Mouse (Mus musculus) CD4-positive, CD25-positive, alpha-beta regulatory T cell, adult 2 months (primary cell): ENCODE measurements at regions not wholly inside any gene's neighbourhood (a gene's known extent, or its start where the extent isn't known, plus 50 kb on each side); places are given as distances from the start of the nearest gene placed in this dataset.
"Not testable (repeated sequence)": the region's sequence is repeated elsewhere in the genome, so short reads cannot be mapped to it uniquely, and the experiment has no call there.

Experiments
- DNase-seq: peaks from one replicate; pipeline ENCODE4 v3.0.0-alpha.2; 2012; ENCODE audit warnings: low read depth, low spot score

DNA sequence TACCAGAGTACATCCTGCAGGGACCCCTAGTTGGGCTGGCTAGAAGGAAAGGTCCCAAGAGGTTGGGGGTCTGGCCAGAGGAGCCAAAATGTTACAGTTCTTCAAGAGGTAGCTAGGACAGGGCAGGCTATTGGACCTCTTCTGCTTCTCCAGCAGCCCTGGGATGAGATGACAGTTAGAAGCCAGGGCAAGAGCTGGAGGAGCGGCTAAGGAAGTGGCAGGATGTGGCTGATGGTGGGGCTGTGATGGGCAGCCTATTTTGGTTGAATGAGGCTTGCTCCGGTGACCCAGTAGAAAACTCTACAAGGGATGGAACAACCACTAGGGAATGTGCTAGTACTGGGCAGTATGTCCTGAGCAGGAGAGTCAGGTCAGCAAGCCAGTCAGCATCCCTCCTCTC lies 82.8 kb downstream of the Ddx11 start:
- no peak for DNase-seq

- not testable (repeated sequence) for DNase-seq
Measured at GRCm38 (mm10) chr17:66207653-66208497, 84.6 kb downstream of the Ddx11 start.

DNA sequence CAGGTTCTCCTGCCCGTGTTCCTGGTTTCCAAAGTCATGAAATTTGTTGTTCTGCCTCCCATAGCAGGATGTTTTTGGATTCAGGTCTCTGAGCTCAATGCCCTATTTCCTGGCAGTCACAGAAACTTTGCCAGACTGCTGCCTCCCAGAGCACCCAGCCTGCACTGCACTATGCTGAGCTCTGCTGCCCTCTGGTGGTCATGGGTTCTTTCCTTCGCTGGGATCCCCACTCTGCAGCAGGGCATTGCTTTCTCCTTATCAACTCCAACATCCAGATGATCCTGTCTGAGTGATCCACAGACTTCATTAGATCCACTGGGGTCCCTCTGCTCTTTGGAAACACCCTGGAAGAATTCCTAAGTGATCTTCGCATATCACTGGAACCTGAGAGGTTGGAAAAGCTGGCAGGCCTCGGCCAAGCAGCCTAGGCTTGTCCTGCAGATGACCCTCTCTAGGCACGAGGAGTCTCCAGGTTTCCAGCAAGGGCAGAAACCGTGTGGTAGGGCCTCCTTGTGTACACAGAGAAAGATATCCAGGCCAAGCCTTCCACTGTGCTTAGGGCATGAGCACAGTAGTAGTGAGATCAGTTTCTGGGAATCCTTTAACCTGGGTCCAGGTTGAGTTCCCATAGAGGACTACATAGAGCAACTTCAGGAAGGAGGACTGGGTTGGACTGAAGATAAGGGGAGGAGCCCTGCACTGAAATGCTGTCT lies 85.6 kb downstream of the Ddx11 start:
- not testable (repeated sequence) for DNase-seq

DNA sequence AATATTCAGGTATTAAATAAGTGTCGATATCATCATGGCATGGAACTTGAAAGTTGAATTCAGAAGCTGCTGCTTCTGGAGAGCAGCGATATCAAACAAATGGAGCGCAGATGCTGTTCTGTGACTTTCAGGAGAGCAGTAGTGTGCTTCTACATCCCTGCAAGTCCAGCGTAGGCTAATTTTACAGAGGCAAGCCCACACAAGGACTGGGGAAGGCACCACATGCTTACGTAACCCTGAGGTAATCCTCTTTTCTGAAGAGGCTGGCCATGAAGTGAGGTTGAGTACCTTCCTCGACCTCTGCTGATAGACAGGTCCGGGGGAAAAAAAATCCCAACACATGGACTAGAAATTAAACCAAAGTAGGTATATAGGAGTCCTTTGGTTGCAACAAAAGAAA lies 88.2 kb downstream of the Ddx11 start:
- no peak for DNase-seq

GRCm38 (mm10) chr17:66212616-66213015 lies 89.3 kb downstream of the Ddx11 start:
- DNase-seq, result no peak

DNA sequence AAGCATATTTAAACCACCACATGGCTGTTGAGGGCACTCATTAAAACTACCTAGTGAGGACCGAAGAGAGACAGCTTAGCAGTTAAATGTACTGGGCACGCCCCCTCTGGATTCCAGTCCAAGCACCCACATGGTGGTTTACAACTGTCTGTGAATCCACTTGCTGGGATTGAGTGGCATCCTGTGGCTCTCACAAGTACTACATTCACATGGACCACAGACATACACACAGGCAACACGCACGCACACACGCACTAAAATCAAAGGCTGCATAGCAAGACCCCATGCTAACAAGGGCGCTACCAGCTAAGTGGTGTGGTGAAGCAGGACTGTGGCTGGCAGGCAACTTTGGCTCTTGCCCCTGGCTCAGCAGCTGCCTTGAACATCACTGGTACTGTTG lies 95.0 kb downstream of the Ddx11 start:
- no peak for DNase-seq

GRCm38 (mm10) chr17:66219669-66220435 lies 96.5 kb downstream of the Ddx11 start:
- no peak for DNase-seq

GRCm38 (mm10) chr17:66221256-66221655 lies 97.9 kb downstream of the Ddx11 start:
- peak; percentile 69 for DNase-seq

DNA sequence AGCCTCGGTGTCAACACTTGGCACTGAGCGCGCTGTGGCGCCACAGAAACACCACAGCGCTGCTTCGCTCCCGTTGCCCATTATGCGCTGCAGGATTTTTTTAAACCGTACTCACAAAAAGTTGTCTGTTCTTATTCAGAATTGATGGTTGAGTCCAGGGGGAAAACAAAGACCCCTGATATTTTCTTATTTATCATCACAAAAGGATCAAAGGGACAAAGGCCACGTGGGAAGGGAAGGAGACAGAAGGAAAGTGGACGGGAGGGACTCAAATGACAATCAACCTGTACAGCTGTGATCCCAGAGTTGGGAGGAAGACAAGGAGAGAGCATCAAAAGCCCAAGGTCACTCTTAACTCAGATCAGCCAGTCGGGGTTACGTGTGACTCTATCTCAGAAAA lies 100.4 kb downstream of the Ddx11 start:
- no peak for DNase-seq

DNA sequence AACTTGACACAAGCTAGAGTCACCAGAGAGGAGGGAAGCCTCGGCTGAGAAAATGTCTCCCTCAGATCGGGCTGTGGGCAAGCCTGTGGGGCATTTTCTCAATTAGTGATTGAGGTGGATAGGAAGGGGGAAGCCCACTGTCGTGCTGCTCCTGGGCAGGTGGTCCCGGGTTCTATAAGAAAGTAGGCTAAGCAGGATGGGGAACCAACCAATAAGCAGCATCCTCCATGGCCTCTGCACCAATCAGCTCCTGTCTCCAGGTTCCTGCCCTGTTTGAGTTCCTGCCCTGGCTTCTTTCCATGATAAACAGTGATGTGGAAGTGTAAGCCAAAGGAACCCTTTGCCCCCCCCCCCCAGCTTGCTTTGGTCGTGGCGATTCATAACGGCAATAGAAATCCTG lies 100.9 kb downstream of the Ddx11 start:
- DNase-seq, result no peak

DNA sequence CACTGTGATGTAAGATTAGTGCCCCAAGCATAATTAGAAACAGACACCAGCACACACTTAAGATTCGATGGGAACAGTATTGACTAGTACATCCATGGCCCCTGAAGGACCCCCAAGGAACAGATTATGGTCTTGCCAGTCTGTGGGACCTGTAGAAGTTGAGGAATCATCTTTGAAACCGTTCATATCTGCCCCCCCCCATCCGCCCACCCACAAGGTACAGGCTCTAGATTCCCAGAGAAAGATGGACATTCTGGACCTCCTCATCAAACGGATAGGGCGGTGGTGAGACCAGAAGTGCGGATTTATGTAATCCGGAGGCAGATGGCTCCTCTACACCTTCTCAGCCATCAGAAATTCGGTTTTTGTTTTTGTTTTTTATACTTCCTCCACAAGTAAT lies 109.1 kb downstream of the Ddx11 start:
- no peak for DNase-seq

- no peak for DNase-seq
Measured at GRCm38 (mm10) chr17:66232891-66233421, 109.6 kb downstream of the Ddx11 start.

DNA sequence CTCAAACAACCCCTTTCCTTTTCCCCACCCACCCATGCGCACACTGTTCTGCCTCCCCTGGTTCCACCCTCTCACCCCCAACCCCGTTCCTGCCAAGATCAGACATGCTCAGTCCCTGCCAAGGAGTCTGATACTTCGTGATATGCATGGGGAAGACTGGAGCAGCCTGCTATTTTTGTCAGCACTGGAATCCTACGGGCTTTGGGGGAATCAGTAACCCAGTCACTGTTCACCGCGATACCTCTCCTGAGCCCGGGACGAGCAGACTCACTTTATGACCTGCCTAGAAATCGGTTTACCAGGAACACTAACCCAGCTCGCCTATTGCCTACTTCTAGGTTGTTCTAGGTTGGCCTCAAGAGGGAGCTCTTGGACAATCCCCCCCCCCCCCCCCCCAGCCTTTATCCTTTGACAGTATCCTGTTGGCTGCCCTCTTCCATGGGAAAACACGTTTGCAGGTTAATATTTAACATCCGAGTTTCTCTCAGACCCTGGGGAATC lies 110.2 kb downstream of the Ddx11 start:
- no peak for DNase-seq

GRCm38 (mm10) chr17:66234432-66234831 lies 111.1 kb downstream of the Ddx11 start:
- no peak for DNase-seq

GRCm38 (mm10) chr17:66235096-66235805 lies 111.9 kb downstream of the Ddx11 start:
- peak; percentile 81 for DNase-seq

DNA sequence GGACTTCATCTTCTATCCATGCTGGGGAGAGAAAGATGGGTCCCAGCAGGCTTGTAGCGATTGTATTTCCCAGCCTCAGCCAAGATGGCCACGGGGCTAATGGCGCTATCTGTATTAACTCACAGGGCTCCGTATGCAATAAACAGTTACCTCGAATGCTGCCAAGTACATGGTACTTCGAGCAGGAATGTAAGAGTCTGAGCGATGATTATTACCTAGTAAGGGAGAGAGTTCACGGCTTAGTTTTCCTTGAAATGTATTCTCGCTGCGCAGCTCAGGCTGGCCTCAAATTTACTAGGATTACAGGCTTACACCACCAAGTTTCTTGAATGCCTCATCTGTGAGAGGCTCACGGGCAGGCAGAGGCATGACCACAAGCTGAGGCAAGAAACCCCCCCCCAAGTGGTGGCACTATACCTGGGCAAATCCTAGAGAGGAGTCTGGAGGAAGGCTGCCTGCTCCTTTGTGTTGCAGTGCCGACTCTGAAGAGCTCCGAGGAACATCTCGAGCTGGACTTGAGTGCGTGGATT lies 112.6 kb downstream of the Ddx11 start:
- DNase-seq, result no peak

DNA sequence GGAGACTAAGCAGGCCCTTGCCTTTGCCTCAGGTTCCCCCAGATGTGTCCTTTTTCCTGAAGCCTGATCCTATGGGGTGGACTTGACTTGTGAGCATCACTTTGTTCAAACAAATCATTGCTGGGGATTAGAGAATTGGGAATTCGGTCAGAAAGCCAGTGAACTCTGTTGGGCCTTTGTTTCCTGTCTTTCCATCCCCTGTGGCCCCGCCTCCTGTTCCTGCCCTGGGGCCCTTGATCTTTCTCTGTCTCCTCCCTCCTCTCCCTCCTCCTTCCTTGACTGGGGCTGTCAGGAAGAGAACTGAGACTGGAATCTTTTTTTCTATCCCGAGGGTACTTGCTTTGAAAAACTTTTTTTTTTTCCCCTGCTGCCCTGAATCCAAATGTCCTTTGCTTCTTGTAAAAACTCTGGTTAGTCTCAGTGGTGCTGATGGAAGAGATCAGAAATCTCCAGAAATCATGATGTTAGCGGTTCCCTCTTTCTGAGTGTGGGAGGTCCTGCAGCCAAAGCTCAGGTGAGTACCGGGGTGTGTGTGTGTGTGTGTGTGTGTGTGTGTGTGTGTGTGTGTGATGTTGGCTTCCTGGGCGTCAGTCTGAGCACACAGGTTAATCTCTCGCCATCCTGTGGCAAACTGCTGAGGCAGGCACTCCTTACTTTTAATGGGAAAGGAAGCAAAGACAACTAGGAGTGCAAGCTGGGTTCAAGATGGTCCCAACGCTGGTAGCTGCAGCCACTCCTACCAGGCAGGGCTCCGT lies 118.7 kb downstream of the Ddx11 start:
- no peak for DNase-seq

DNA sequence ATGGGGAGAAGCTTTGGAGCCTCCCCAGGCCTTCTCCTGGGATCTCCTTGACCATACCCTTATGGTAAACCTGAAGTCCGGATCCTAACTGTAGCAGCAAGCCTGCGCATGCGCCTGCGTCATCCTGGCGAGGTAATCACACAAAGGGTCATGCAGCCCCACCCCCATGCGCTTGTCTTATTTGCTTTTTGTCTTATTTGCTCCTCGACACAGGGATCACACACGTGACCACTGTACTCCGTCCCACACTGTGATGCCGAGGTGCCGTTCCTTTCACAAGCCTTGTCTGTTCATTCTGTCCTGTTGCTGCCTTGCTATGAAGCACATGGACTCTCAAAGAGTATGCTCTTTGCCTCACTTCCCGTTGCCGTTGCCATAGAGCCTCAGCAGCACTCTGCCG lies 120.9 kb downstream of the Ddx11 start:
- no peak for DNase-seq

DNA sequence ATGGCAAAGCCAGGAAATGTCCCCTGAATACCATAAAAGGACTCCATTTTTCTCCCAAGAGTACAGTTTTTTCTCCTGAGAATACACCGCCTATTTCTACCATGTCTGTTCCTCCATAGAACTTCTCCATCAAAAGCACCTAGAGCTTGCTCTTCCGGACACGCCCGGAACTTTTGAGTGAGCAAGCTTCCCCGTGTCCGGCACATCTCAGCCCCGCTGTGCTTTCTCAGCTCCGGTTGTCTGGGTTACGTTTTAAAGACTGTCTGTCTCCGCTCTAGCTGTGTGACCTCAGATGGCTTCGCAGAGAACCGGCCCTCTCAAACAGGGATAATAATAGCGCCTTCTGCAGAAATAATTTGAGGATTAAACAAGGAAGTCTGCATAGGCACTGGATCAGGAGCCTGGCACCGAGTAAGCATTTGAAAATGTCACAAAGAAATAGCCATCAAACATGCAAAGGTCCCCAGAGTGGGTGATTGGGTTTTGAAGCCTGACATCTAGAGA lies 122.8 kb downstream of the Ddx11 start:
- no peak for DNase-seq

DNA sequence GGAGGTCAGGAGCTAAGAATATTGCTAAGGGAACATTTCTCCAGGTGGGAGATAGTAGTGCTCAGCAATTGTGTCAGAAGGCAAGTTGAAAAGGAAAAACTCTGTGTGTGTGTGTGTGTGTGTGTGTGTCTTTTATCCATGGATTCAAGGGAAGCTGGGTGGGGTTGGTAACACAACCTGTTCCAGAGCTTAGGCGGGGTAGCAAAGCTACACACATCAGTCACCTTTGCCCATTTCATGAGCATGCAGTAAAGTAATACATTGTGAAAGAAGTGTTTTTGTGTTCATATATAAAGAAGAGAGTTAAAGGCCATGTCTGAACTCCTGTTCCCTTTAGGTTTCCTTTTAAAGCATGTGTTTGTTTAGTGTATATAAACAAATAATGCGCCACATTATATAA lies 128.2 kb downstream of the Ddx11 start:
- no peak for DNase-seq
